Mouse (Mus musculus) forebrain, embryonic 10.5 days (tissue): ENCODE data around the gene Trim46. TPM values are rescaled to one million over a fixed set of nuclear protein-coding genes. Genes with fewer than 3 reads are reported as not detected.

Source experiments
- DNase-seq: peaks from one replicate; pipeline ENCODE4 v3.0.0-alpha.2; 2017; ENCODE audit warnings: low spot score; ENCODE audit errors: extremely low spot score
- H3K27ac ChIP-seq: fragments of 300-500 bp; sonication (generic); 2 replicates; pipeline ENCODE4 v1.5.1; 2016; ENCODE audit warnings: mild to moderate bottlenecking
- H3K27me3 ChIP-seq: fragments of 300-500 bp; sonication (generic); 2 replicates; pipeline ENCODE4 v1.6.1; 2016; ENCODE audit warnings: mild to moderate bottlenecking; ENCODE audit not compliant: poor library complexity, severe bottlenecking
- H3K36me3 ChIP-seq: fragments of 300-500 bp; sonication (generic); replicated peaks from 2 replicates; pipeline ENCODE4 v1.6.1; 2016; ENCODE audit warnings: mild to moderate bottlenecking, moderate library complexity
- H3K4me1 ChIP-seq: fragments of 300-500 bp; sonication (generic); 2 replicates; pipeline ENCODE4 v1.6.1; 2016
- H3K4me3 ChIP-seq: fragments of 300-500 bp; sonication (generic); 2 replicates; pipeline ENCODE4 v1.5.1; 2016; ENCODE audit warnings: mild to moderate bottlenecking, moderate library complexity
- H3K9me3 ChIP-seq: fragments of 300-500 bp; sonication (generic); 2 replicates; pipeline ENCODE4 v1.6.1; 2016; ENCODE audit warnings: mild to moderate bottlenecking, moderate library complexity
- WGBS: fragments of 180-500 bp; shearing (Covaris S2); methylation state at CpG from one replicate; pipeline ENCODE4 v1.1.7; 2016; 5-methylcytosine and 5-hydroxymethylcytosine counted together
- polyA plus RNA-seq: library from polyadenylated mRNA; unstranded; fragments of >200 nt; fragmentation: Nextera tagmentation; extraction: Ambion mirVana; gene quantifications from 2 replicates; pipeline ENCODE4 v1.2.1, GENCODE M21; 2016

The Trim46 gene
- polyA plus RNA-seq, 1 experiment from 2014 or later = 4.4 TPM

DNA sequence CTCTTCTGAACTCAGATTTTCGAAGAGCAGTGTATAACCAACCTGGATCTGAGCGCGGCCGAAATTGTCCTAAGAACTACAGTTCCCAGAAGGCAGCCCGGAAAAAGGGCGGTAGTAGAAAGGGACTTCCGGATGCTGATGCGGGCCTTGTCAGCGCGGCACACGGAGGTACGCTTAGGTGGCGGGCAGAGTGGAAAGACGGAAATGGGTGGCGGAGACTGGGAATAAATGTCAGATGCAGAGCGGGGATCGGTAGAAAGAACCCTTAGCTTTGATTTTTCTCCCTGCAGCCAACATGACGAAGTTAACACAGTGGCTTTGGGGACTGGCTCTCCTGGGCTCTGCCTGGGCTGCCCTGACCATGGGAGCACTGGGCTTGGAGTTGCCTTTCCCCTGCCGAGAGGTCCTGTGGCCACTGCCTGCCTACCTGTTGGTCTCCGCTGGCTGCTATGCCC, 20.4 kb upstream of the Trim46 start:
- Histone ChIP-seq H3K9me3 (no peaks in the 10 kb centered on the region), H3K27ac (peak overlapping the region; percentile 86), H3K4me1 (peaks cover 49% of the 10 kb centered on the region), H3K36me3 (peaks cover 9% of the 10 kb centered on the region), H3K27me3 (peaks cover 26% of the 10 kb centered on the region), H3K4me3 (peak overlapping the region; percentile 68)
- under 1% methylated on average over 20 of the region's 20 CpGs for WGBS
- peak; percentile 82 for DNase-seq

- DNase-seq = no peak
- peaks cover 8% of the 10 kb centered on the region; the same call in 1 of the 2 replicates for H3K27me3 ChIP-seq
- peaks cover 25% of the 10 kb centered on the region for H3K4me1 ChIP-seq
- H3K9me3 ChIP-seq = no peaks in the 10 kb centered on the region
- no peak overlapping the region for H3K4me3 ChIP-seq
- H3K36me3 ChIP-seq = no peaks in the 10 kb centered on the region
- H3K27ac ChIP-seq = no peak overlapping the region
- 79% methylated on average over 10 of the region's 10 CpGs for WGBS
These were observed 16.3 kb upstream of the Trim46 start for GRCm38 (mm10) chr3:89262417-89262816.

- 86% methylated on average over 3 of the region's 3 CpGs for WGBS
- Histone ChIP-seq H3K4me1 (peaks cover 11% of the 10 kb centered on the region), H3K4me3 (no peak overlapping the region), H3K27me3 (peaks cover 8% of the 10 kb centered on the region; the same call in 1 of the 2 replicates), H3K9me3 (no peaks in the 10 kb centered on the region), H3K27ac (no peak overlapping the region), H3K36me3 (no peaks in the 10 kb centered on the region)
- no peak for DNase-seq
These were observed 14.1 kb upstream of the Trim46 start for GRCm38 (mm10) chr3:89260211-89260610.

- H3K9me3 ChIP-seq = no peaks in the 10 kb centered on the region
- H3K36me3 ChIP-seq = no peaks in the 10 kb centered on the region
- peaks cover 8% of the 10 kb centered on the region; the same call in 1 of the 2 replicates for H3K27me3 ChIP-seq
- H3K27ac ChIP-seq = no peak within 1 kb of the TSS
- peaks cover 11% of the 10 kb centered on the region for H3K4me1 ChIP-seq
- WGBS = 67% methylated on average over 7 of the region's 7 CpGs
- no peak for DNase-seq
- no peak within 1 kb of the TSS for H3K4me3 ChIP-seq
These were observed 13.0 kb upstream of the Trim46 start, which contains the start of gene Dpm3 for GRCm38 (mm10) chr3:89259076-89259475. Gene Dpm3 (plus strand): TSS chr3:89259358.

DNA sequence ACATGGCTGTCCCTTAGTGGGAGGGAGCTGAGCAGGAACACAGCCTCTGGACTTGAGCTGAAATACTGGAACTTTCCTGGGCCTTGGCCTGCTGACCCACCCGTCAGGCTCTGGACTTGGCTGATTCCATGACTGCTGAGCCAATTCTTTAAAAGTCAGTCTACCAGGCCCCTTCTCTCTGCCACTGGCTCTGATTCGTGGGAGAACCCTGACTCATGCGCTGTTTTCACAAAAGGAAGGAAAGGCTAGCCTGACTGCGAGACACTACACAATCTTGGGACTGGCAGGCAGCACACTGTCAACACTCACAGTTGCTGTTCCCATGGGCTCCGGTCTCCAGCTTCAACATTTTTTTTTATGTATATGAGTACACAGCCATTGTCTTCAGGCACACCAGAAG, 10.1 kb upstream of the Trim46 start:
- Histone ChIP-seq H3K4me1 (peaks cover 24% of the 10 kb centered on the region), H3K4me3 (no peak overlapping the region), H3K27me3 (peaks cover 31% of the 10 kb centered on the region), H3K36me3 (no peaks in the 10 kb centered on the region), H3K27ac (no peak overlapping the region), H3K9me3 (no peaks in the 10 kb centered on the region)
- no peak for DNase-seq
- WGBS = 85% methylated on average over 5 of the region's 5 CpGs

DNA sequence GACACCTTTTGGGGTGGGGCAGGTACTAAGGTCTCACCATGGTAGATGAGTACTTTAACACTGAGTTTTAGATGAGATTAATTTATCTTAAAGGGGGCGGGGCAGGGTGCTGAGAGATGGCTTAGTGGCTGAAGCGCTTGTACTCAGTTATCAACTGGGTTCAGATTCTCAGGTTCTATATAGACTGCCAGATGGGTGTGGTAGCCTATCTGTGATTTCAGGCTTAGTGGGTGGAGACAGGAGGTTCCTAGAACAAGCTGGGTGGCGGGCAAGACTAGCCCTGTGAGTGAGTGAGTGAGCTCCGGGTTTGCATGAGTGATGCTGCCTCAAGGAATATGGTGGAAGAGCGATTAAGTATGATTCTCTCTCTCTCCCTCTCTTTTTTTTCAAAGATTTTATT, 8.9 kb upstream of the Trim46 start:
- no peak for DNase-seq
- WGBS = 90% methylated on average over 5 of the region's 5 CpGs
- Histone ChIP-seq H3K9me3 (no peaks in the 10 kb centered on the region), H3K4me1 (peaks cover 29% of the 10 kb centered on the region), H3K4me3 (no peak overlapping the region), H3K36me3 (peaks cover under 1% of the 10 kb centered on the region; the same call in 1 of the 2 replicates), H3K27ac (no peak overlapping the region), H3K27me3 (peaks cover 31% of the 10 kb centered on the region)

- peaks cover 23% of the 10 kb centered on the region for H3K27me3 ChIP-seq
- H3K4me3 ChIP-seq = peak overlapping the region; percentile 32
- 11% methylated on average over 17 of the region's 17 CpGs for WGBS
- H3K9me3 ChIP-seq = no peaks in the 10 kb centered on the region
- peak; percentile 35 for DNase-seq
- H3K36me3 ChIP-seq = peaks cover 28% of the 10 kb centered on the region
- peak overlapping the region; percentile 68 for H3K27ac ChIP-seq
- peaks cover 47% of the 10 kb centered on the region for H3K4me1 ChIP-seq
These were observed 5.3 kb upstream of the Trim46 start for GRCm38 (mm10) chr3:89251365-89251895.

DNA sequence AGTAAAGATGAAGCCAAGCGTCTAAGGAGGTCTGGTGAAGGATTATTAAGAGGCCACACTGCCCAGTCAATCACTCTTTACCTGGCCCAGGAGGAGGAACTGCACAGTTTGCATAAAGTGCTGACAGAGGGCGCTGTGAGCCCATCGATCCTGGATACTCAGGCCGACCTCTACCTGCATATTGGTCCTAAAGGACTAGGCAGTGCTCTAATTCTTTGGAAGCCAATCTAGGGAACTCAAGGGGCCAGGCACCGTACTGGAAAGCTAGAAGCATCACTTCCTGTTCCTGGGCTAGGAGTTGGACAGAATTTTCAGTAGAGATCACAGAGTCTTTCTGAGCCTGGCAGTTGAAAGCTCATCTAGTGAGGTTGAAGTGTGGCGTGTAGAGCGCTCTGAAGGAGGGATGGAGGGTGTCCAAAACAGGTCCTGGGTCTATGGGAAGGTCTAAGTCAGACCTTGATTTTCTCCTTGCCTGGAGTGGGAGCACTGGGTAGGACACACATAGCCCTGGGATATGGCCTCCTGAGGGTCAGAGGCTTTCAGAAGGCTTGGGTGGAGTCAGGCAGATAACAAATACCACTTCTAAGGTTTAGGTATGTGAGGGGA, 4.4 kb upstream of the Trim46 start:
- DNase-seq = peak; percentile 47
- 0 out of 2 replicates have a peak overlapping the region, but pooled peaks have one; percentile 32 for H3K4me3 ChIP-seq

GRCm38 (mm10) chr3:89247466-89247865, 1.4 kb upstream of the Trim46 start:
- H3K9me3 ChIP-seq = no peaks in the 10 kb centered on the region
- H3K27ac ChIP-seq = peak overlapping the region; percentile 94; the same call in 1 of the 2 replicates
- H3K36me3 ChIP-seq = peaks cover 28% of the 10 kb centered on the region
- peaks cover 43% of the 10 kb centered on the region for H3K27me3 ChIP-seq
- DNase-seq = no peak
- H3K4me3 ChIP-seq = peak overlapping the region; percentile 83
- peaks cover 80% of the 10 kb centered on the region for H3K4me1 ChIP-seq
- WGBS = 93% methylated on average over 4 of the region's 4 CpGs

More for the DNA sequence above, 4.4 kb upstream of the Trim46 start:
- Histone ChIP-seq H3K9me3 (no peaks in the 10 kb centered on the region), H3K27ac (0 out of 2 replicates have a peak overlapping the region, but pooled peaks have one; percentile 68), H3K36me3 (peaks cover 28% of the 10 kb centered on the region), H3K4me1 (peaks cover 55% of the 10 kb centered on the region), H3K27me3 (peaks cover 29% of the 10 kb centered on the region)
- 24% methylated on average over 7 of the region's 7 CpGs for WGBS

GRCm38 (mm10) chr3:89245688-89246171, 379 bp downstream of the Trim46 start, which contains the start of gene Krtcap2:
Gene Krtcap2 (plus strand): TSS chr3:89245966.
- Histone ChIP-seq H3K4me3 (peak within 1 kb of the TSS; percentile 83), H3K36me3 (peaks cover 37% of the 10 kb centered on the region), H3K27me3 (peaks cover 30% of the 10 kb centered on the region), H3K27ac (peak within 1 kb of the TSS; percentile 94), H3K9me3 (no peaks in the 10 kb centered on the region), H3K4me1 (peaks cover 62% of the 10 kb centered on the region)
- WGBS = 5% methylated on average over 20 of the region's 20 CpGs
- peak; percentile 56 for DNase-seq

- Histone ChIP-seq H3K4me3 (peak overlapping the region; percentile 83), H3K27ac (peak overlapping the region; percentile 94), H3K4me1 (peaks cover 56% of the 10 kb centered on the region), H3K9me3 (no peaks in the 10 kb centered on the region), H3K27me3 (peaks cover 30% of the 10 kb centered on the region), H3K36me3 (peaks cover 37% of the 10 kb centered on the region)
- DNase-seq = peak; percentile 62
- WGBS = under 1% methylated on average over 22 of the region's 26 CpGs
These were observed 974 bp downstream of the Trim46 start for GRCm38 (mm10) chr3:89244982-89245687.

DNA sequence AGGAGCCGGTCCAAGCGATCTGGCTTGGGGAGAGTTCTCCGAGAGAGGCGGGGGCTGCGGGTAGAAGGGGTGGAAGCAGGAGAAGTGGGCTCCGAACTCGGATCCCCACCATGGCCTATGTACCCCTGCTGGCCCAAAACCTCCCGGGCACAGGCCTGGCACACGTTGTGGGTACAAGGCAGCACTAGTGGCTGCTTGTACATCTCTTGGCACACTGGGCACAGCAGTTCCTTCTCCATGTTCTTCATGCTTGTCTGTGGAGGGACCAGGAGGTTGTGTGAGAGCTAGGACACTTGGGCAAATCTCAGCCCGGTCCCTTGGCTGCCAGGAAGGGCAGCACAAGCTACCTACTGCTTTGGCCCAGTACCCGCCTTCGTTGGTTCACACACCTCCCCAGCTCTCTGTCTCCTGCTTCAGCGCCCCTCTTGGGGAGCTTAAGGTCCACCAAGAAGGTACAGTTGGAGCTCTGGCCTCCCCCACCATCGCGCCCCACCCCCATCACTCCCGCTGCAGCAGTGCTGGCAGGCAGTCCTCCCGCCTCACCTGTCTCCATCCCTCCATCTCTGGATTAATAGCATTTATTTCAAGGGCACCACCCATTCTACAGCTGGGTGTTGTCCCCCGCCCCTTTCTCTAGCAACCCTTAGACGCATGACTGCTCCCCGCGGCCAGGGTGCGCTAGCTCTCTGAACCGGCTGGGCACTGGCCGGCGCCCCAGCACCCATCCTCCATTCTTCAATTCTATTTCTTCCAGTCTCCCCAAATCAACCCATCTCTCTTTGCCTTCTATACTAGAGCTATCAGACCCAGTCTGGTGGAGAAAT, 1.7 kb downstream of the Trim46 start:
- peaks cover 31% of the 10 kb centered on the region for H3K36me3 ChIP-seq
- H3K9me3 ChIP-seq = no peaks in the 10 kb centered on the region
- peaks cover 30% of the 10 kb centered on the region for H3K27me3 ChIP-seq
- WGBS = 10% methylated on average over 25 of the region's 25 CpGs
- H3K4me3 ChIP-seq = peak overlapping the region; percentile 83
- DNase-seq = no peak
- H3K4me1 ChIP-seq = peaks cover 53% of the 10 kb centered on the region
- peak overlapping the region; percentile 94 for H3K27ac ChIP-seq
